Mouse (Mus musculus) ovary, postnatal 36 days (tissue): ENCODE data around the gene Arl8a.
A peak's percentile ranks its signal among the peaks of the same experiment; 100 is the strongest.
"Not testable (repeated sequence)": the region's sequence is repeated elsewhere in the genome, so short reads cannot be mapped to it uniquely, and the experiment has no call there.

Source experiments
- DNase-seq: peaks from one replicate; pipeline ENCODE4 v3.0.0; 2022; ENCODE audit warnings: low spot score, mixed read lengths

The Arl8a gene

GRCm38 (mm10) chr1:135146077-135146945, at the start of gene Arl8a:
Gene Arl8a (plus strand): TSS chr1:135146824.
- DNase-seq: peak; percentile 89

GRCm38 (mm10) chr1:135097441-135097840, 49.2 kb upstream of the Arl8a start:
- DNase-seq: no peak

- DNase-seq: no peak
Measured at GRCm38 (mm10) chr1:135098441-135098840, 48.2 kb upstream of the Arl8a start.

GRCm38 (mm10) chr1:135100400-135100799, 46.2 kb upstream of the Arl8a start:
- no peak for DNase-seq

- peak; percentile 62 for DNase-seq
Measured at GRCm38 (mm10) chr1:135105124-135105523, 41.5 kb upstream of the Arl8a start, which contains the start of gene Lgr6. Gene Lgr6 (minus strand): TSS chr1:135105276.

- DNase-seq: peak; percentile 80
Measured at GRCm38 (mm10) chr1:135105951-135106350, 40.7 kb upstream of the Arl8a start.

- DNase-seq: no peak
Measured at GRCm38 (mm10) chr1:135108611-135109010, 38.0 kb upstream of the Arl8a start.

- DNase-seq: peak; percentile 59
Measured at GRCm38 (mm10) chr1:135110075-135110474, 36.5 kb upstream of the Arl8a start.

GRCm38 (mm10) chr1:135111271-135111670, 35.4 kb upstream of the Arl8a start:
- not testable (repeated sequence) for DNase-seq

- DNase-seq: no peak
Measured at GRCm38 (mm10) chr1:135112661-135113060, 34.0 kb upstream of the Arl8a start.

GRCm38 (mm10) chr1:135124573-135125363, 21.9 kb upstream of the Arl8a start:
- DNase-seq: no peak

GRCm38 (mm10) chr1:135125990-135126389, 20.6 kb upstream of the Arl8a start:
- DNase-seq: no peak

GRCm38 (mm10) chr1:135126443-135127027, 20.1 kb upstream of the Arl8a start:
- no peak for DNase-seq

GRCm38 (mm10) chr1:135128011-135128441, 18.6 kb upstream of the Arl8a start:
- no peak for DNase-seq

- DNase-seq: peak; percentile 55
Measured at GRCm38 (mm10) chr1:135128986-135129385, 17.6 kb upstream of the Arl8a start.

GRCm38 (mm10) chr1:135129543-135130183, 17.0 kb upstream of the Arl8a start:
- no peak for DNase-seq

GRCm38 (mm10) chr1:135130376-135131018, 16.1 kb upstream of the Arl8a start:
- no peak for DNase-seq

GRCm38 (mm10) chr1:135131034-135131433, 15.6 kb upstream of the Arl8a start:
- DNase-seq: no peak

- DNase-seq: no peak
Measured at GRCm38 (mm10) chr1:135131560-135131959, 15.1 kb upstream of the Arl8a start.

- DNase-seq: peak; percentile 77
Measured at GRCm38 (mm10) chr1:135132473-135132872, 14.2 kb upstream of the Arl8a start, which contains the start of gene Ptpn7. Gene Ptpn7 (plus strand): TSS chr1:135132700.

- no peak for DNase-seq
Measured at GRCm38 (mm10) chr1:135132893-135133369, 13.7 kb upstream of the Arl8a start.
